Mouse (Mus musculus) heart, adult 2 months (tissue): Measurements from ENCODE around the gene Prph. TPM values are rescaled to one million over a fixed set of nuclear protein-coding genes. Genes with fewer than 3 reads are reported as not detected.

Experiments
- DNase-seq, 2 experiments: peaks; one replicate each; pipeline ENCODE4 v3.0.0; 2021
- H3K27ac ChIP-seq: fragments of 200-600 bp; 2 replicates; pipeline ENCODE4 v1.8.1; 2022
- H3K27me3 ChIP-seq: fragments of 200-500 bp; 2 replicates; pipeline ENCODE4 v1.6.1; 2012; ENCODE audit warnings: mild to moderate bottlenecking, low read length, inconsistent platforms, mixed read lengths; ENCODE audit not compliant: control insufficient read depth, insufficient read depth
- H3K36me3 ChIP-seq: fragments of 200-500 bp; 2 replicates; pipeline ENCODE4 v1.6.1; 2012; ENCODE audit warnings: low read length, inconsistent platforms; ENCODE audit not compliant: control insufficient read depth, insufficient read depth
- H3K4me1 ChIP-seq: fragments of 200-500 bp; 2 replicates; pipeline ENCODE4 v1.6.1; 2011; ENCODE audit warnings: low read length; ENCODE audit not compliant: control insufficient read depth, insufficient read depth
- H3K4me3 ChIP-seq: fragments of 200-600 bp; 2 replicates; pipeline ENCODE4 v1.8.1; 2022
- H3K79me2 ChIP-seq: fragments of 200-500 bp; replicated peaks from 2 replicates; pipeline ENCODE4 v1.6.1; 2012; ENCODE audit warnings: mild to moderate bottlenecking, inconsistent platforms, low read length, moderate library complexity, mixed read lengths; ENCODE audit not compliant: control insufficient read depth, insufficient read depth
- H3K9ac ChIP-seq: fragments of 200-500 bp; 2 replicates; pipeline ENCODE4 v1.6.1; 2012; ENCODE audit warnings: low read depth, mild to moderate bottlenecking, control low read depth, inconsistent platforms, low read length, mixed read lengths
- CTCF ChIP-seq: fragments of 200-600 bp; IDR thresholded peaks from 2 replicates; pipeline ENCODE4 v1.8.1; 2022; ENCODE audit warnings: antibody characterized with exemption, mild to moderate bottlenecking, moderate library complexity
- EP300 ChIP-seq: fragments of 200-500 bp; IDR thresholded peaks from 2 replicates; pipeline ENCODE4 v1.6.1; 2011; ENCODE audit warnings: low read depth, low read length, control low read depth; ENCODE audit not compliant: insufficient read depth
- POLR2A ChIP-seq: fragments of 200-500 bp; IDR thresholded peaks from 2 replicates; pipeline ENCODE4 v1.6.1; 2011; ENCODE audit warnings: mild to moderate bottlenecking, low read depth, low read length, control low read depth; ENCODE audit not compliant: insufficient read depth
- WGBS: fragments of 180-500 bp; shearing (Covaris S2); methylation state at CpG from one replicate; pipeline ENCODE4 v1.1.7; 2018; 5-methylcytosine and 5-hydroxymethylcytosine counted together
- intact Hi-C: fragments of 180-260 bp; cut with DNase I; formaldehyde crosslinking; loops from one replicate; pipeline ENCODE4 v1.15.1; 2025
- polyA plus RNA-seq: library from polyadenylated mRNA; depleted of rRNA; stranded (reverse); fragments of >200 nt; gene quantifications from 2 replicates; pipeline ENCODE4 v1.2.3, GENCODE M21; 2012
- total RNA-seq, 2 experiments: library from RNA; stranded (reverse); gene quantifications; 2 replicates each; pipeline ENCODE4 v1.2.3; 2021

The Prph gene
- total and polyA plus RNA-seq, 3 experiments = 0.13 to 1.00 (median 0.80) TPM

GRCm38 (mm10) chr15:99082840-99083239 lies 27.9 kb downstream of the Prph start:
- Histone ChIP-seq H3K9ac (no peak overlapping the region), H3K79me2 (no peaks in the 10 kb centered on the region), H3K4me3 (no peak overlapping the region), H3K4me1 (no peaks in the 10 kb centered on the region), H3K27me3 (peaks cover 6% of the 10 kb centered on the region), H3K36me3 (no peaks in the 10 kb centered on the region), H3K27ac (no peak overlapping the region)
- intact Hi-C loops = loop anchor here (5.0 kb wide), 2 partner anchors 54 to 179 kb away; no protein-coding TSS in a partner anchor
- no peak for DNase-seq
- 91% methylated on average over 16 of the region's 16 CpGs for WGBS
- TF ChIP-seq CTCF (no peak), POLR2A (no peak), EP300 (no peak)

GRCm38 (mm10) chr15:99083258-99083657 lies 28.3 kb downstream of the Prph start:
- DNase-seq = peak; percentile 46 to 57
- WGBS = 63% methylated on average over 9 of the region's 9 CpGs
- no peak overlapping the region for H3K4me3 ChIP-seq
- no peak overlapping the region for H3K27ac ChIP-seq
- TF ChIP-seq EP300 (0 out of 2 replicates have a peak, but pooled peaks have one; percentile 53), POLR2A (no peak), CTCF (peak; percentile 79)
- intact Hi-C loops = loop anchor here (5.0 kb wide), 2 partner anchors 54 to 179 kb away; no protein-coding TSS in a partner anchor
- no peak overlapping the region for H3K9ac ChIP-seq
- H3K79me2 ChIP-seq = no peaks in the 10 kb centered on the region
- no peaks in the 10 kb centered on the region for H3K36me3 ChIP-seq
- H3K4me1 ChIP-seq = no peaks in the 10 kb centered on the region
- peaks cover 10% of the 10 kb centered on the region for H3K27me3 ChIP-seq

GRCm38 (mm10) chr15:99083867-99084557 lies 29.0 kb downstream of the Prph start:
- no peaks in the 10 kb centered on the region for H3K79me2 ChIP-seq
- H3K4me1 ChIP-seq = no peaks in the 10 kb centered on the region
- no peak overlapping the region for H3K27ac ChIP-seq
- 28% methylated on average over 11 of the region's 11 CpGs for WGBS
- no peak overlapping the region for H3K9ac ChIP-seq
- no peak for TF ChIP-seq CTCF
- no peak for TF ChIP-seq EP300
- H3K27me3 ChIP-seq = peaks cover 10% of the 10 kb centered on the region
- H3K4me3 ChIP-seq = no peak overlapping the region
- intact Hi-C loops = loop anchor here (2.0 to 5.0 kb wide), 3 partner anchors 53 to 178 kb away; no protein-coding TSS in a partner anchor
- no peak for DNase-seq
- no peaks in the 10 kb centered on the region for H3K36me3 ChIP-seq

- no peaks in the 10 kb centered on the region for H3K4me1 ChIP-seq
- TF ChIP-seq POLR2A = no peak
- TF ChIP-seq EP300 = no peak
- TF ChIP-seq CTCF = no peak
- WGBS = 52% methylated on average over 19 of the region's 19 CpGs
- no peak overlapping the region for H3K9ac ChIP-seq
- H3K4me3 ChIP-seq = no peak overlapping the region
- no peak overlapping the region for H3K27ac ChIP-seq
- no peaks in the 10 kb centered on the region for H3K79me2 ChIP-seq
- no peaks in the 10 kb centered on the region for H3K36me3 ChIP-seq
- H3K27me3 ChIP-seq = peaks cover 10% of the 10 kb centered on the region
- no peak for DNase-seq
- intact Hi-C loops = loop anchor here (2.0 to 5.0 kb wide), 3 partner anchors 53 to 178 kb away; no protein-coding TSS in a partner anchor
Observed at GRCm38 (mm10) chr15:99084618-99085017, 29.6 kb downstream of the Prph start.

- Histone ChIP-seq H3K4me1 (no peaks in the 10 kb centered on the region), H3K4me3 (no peak overlapping the region), H3K36me3 (no peaks in the 10 kb centered on the region), H3K79me2 (no peaks in the 10 kb centered on the region), H3K27me3 (peaks cover 10% of the 10 kb centered on the region), H3K9ac (no peak overlapping the region), H3K27ac (no peak overlapping the region)
- intact Hi-C loops = loop anchor here (2.0 kb wide), 1 partner anchor 113 kb away; no protein-coding TSS in a partner anchor
- TF ChIP-seq CTCF (no peak), POLR2A (no peak), EP300 (no peak)
- 88% methylated on average over 4 of the region's 4 CpGs for WGBS
- DNase-seq = no peak
Observed at GRCm38 (mm10) chr15:99085997-99086396, 31.0 kb downstream of the Prph start.
